Mouse (Mus musculus) heart, adult 2 months (tissue): ENCODE results near the gene Kdm5b.

Experiments used
- CTCF ChIP-seq: fragments of 200-600 bp; IDR thresholded peaks from 2 replicates; pipeline ENCODE4 v1.8.1; 2022; ENCODE audit warnings: antibody characterized with exemption, mild to moderate bottlenecking, moderate library complexity
- EP300 ChIP-seq: fragments of 200-500 bp; IDR thresholded peaks from 2 replicates; pipeline ENCODE4 v1.6.1; 2011; ENCODE audit warnings: low read depth, low read length, control low read depth; ENCODE audit not compliant: insufficient read depth
- POLR2A ChIP-seq: fragments of 200-500 bp; IDR thresholded peaks from 2 replicates; pipeline ENCODE4 v1.6.1; 2011; ENCODE audit warnings: mild to moderate bottlenecking, low read depth, low read length, control low read depth; ENCODE audit not compliant: insufficient read depth

DNA sequence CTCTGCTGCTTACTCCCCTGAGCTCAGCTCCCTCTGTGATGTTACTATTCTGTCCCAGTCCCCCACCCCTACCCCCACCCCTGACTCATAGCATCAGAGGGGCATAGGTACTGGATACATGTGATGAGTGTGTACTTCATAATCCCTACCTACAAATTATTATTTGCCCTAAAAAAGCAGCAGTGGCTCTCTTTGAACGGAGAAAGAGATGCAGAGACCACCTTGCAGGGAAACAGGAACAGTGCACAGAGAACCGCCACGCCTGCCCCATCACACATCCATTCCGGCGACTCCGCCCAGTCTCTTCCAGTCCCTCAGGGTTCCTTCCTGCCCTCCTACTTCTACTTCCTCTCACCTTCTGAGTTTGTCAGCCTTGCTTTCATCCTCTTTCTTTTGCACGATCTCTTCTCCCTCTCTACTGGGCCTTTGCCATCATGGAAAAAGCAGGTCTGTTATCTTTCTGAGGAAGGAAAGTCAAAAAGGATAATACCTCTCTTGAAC is 10.3 kb upstream of the Kdm5b start, which contains the start of gene Mgat4e:
- TF ChIP-seq CTCF (no peak), EP300 (no peak), POLR2A (no peak)
